Mouse (Mus musculus) T-cell, adult 2 months (primary cell): ENCODE data around the gene Ppp1cc.
"Not testable (repeated sequence)": the region's sequence is repeated elsewhere in the genome, so short reads cannot be mapped to it uniquely, and the experiment has no call there.

Experiments
- DNase-seq: peaks from one replicate; pipeline ENCODE4 v3.0.0; 2022; ENCODE audit warnings: low spot score

The Ppp1cc gene

GRCm38 (mm10) chr5:122212125-122212524 is 54.0 kb downstream of the Ppp1cc start:
- DNase-seq: no peak

GRCm38 (mm10) chr5:122212820-122213219 is 54.7 kb downstream of the Ppp1cc start:
- not testable (repeated sequence) for DNase-seq

- no peak for DNase-seq
Measured at GRCm38 (mm10) chr5:122213861-122214260, 55.8 kb downstream of the Ppp1cc start.

GRCm38 (mm10) chr5:122217636-122218035 is 59.6 kb downstream of the Ppp1cc start:
- DNase-seq: no peak

- DNase-seq: no peak
Measured at GRCm38 (mm10) chr5:122218109-122218905, 60.2 kb downstream of the Ppp1cc start.

GRCm38 (mm10) chr5:122218928-122219327 is 60.9 kb downstream of the Ppp1cc start:
- DNase-seq: peak; percentile 42

GRCm38 (mm10) chr5:122219655-122220629 is 61.9 kb downstream of the Ppp1cc start:
- peak; percentile 81 for DNase-seq

- no peak for DNase-seq
Measured at GRCm38 (mm10) chr5:122221085-122221484, 63.0 kb downstream of the Ppp1cc start.

- DNase-seq: no peak
Measured at GRCm38 (mm10) chr5:122224291-122224690, 66.2 kb downstream of the Ppp1cc start.
